Mouse (Mus musculus) kidney, embryonic 16.5 days (tissue): ENCODE measurements around the gene Zmat3. TPM values are rescaled to one million over a fixed set of nuclear protein-coding genes. Genes with fewer than 3 reads are reported as not detected.

Experiments
- ATAC-seq: fragments of 200-750 bp; cut with Nextera tagmentation; 2 replicates; pipeline ENCODE4 v1.8.0; 2017; ENCODE audit warnings: moderate TSS enrichment; ENCODE audit not compliant: low FRiP score, low TSS enrichment
- H3K27ac ChIP-seq: fragments of 300-500 bp; sonication (generic); 2 replicates; pipeline ENCODE4 v1.5.1; 2014; ENCODE audit warnings: low read length
- H3K27me3 ChIP-seq: fragments of 300-500 bp; sonication (generic); 2 replicates; pipeline ENCODE4 v1.6.1; 2014; ENCODE audit warnings: low read length, control low read depth, mixed read lengths; ENCODE audit not compliant: insufficient read depth
- H3K36me3 ChIP-seq: fragments of 300-500 bp; sonication (generic); 2 replicates; pipeline ENCODE4 v1.6.1; 2014; ENCODE audit warnings: low read length, control low read depth, mixed read lengths; ENCODE audit not compliant: insufficient read depth
- H3K4me1 ChIP-seq: fragments of 300-500 bp; sonication (generic); 2 replicates; pipeline ENCODE4 v1.6.1; 2014; ENCODE audit warnings: low read length, control low read depth, mixed read lengths; ENCODE audit not compliant: insufficient read depth
- H3K4me2 ChIP-seq: fragments of 300-500 bp; sonication (generic); replicated peaks from 2 replicates; pipeline ENCODE4 v1.6.1; 2014; ENCODE audit warnings: low read depth, low read length
- H3K4me3 ChIP-seq: fragments of 300-500 bp; sonication (generic); 2 replicates; pipeline ENCODE4 v1.5.1; 2014; ENCODE audit warnings: mild to moderate bottlenecking, low read length
- H3K9ac ChIP-seq: fragments of 300-500 bp; sonication (generic); replicated peaks from 2 replicates; pipeline ENCODE4 v1.6.1; 2014; ENCODE audit warnings: low read length
- H3K9me3 ChIP-seq: fragments of 300-500 bp; sonication (generic); 2 replicates; pipeline ENCODE4 v1.6.1; 2016; ENCODE audit warnings: low read length, control low read depth
- WGBS: fragments of 180-500 bp; shearing (Covaris S2); extraction: QIAGEN DNeasy Blood & Tissue Kit; methylation state at CpG from one replicate; pipeline ENCODE4 v1.1.7; 2014; 5-methylcytosine and 5-hydroxymethylcytosine counted together
- polyA plus RNA-seq: library from polyadenylated mRNA; unstranded; fragments of >200 nt; fragmentation: Nextera tagmentation; extraction: Ambion mirVana; gene quantifications from 2 replicates; pipeline ENCODE4 v1.2.1, GENCODE M21; 2015

The Zmat3 gene
- polyA plus RNA-seq, 1 experiment from 2014 or later = 3.6 TPM

GRCm38 (mm10) chr3:32379891-32380290 lies 14.1 kb upstream of the Zmat3 start:
- Histone ChIP-seq H3K9me3 (no peaks in the 10 kb centered on the region), H3K4me2 (no peak overlapping the region), H3K27me3 (no peaks in the 10 kb centered on the region), H3K9ac (no peak overlapping the region), H3K4me1 (no peaks in the 10 kb centered on the region), H3K36me3 (no peaks in the 10 kb centered on the region), H3K27ac (no peak overlapping the region), H3K4me3 (no peak overlapping the region)
- no peak for ATAC-seq
- WGBS = 49% methylated on average over 2 of the region's 2 CpGs

DNA sequence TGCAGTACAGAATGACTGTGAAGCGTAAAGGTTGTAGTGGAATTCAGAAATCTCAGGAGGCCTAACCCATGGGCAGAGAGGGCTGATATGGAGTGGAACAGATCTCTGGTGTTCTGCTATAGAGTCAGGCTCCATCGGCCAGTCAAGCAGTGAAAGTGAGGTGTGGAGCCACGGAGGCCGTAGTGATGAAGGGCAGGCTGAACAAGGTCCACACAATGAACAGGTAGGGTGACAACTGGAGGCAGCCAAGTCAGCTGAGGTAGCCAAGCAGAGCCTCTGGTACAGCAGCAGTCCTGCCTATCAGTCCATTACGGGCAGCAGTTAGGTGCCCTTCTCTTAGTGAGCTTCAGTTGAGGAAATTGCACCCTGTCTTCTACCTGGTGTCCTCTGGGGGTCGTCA lies 7.4 kb upstream of the Zmat3 start:
- no peak for ATAC-seq
- no peak overlapping the region for H3K4me3 ChIP-seq

GRCm38 (mm10) chr3:32372470-32372869 lies 6.7 kb upstream of the Zmat3 start:
- 66% methylated on average over 8 of the region's 8 CpGs for WGBS

More for the DNA sequence above, 7.4 kb upstream of the Zmat3 start:
- Histone ChIP-seq H3K27me3 (no peaks in the 10 kb centered on the region), H3K9ac (no peak overlapping the region), H3K9me3 (no peaks in the 10 kb centered on the region), H3K4me1 (no peaks in the 10 kb centered on the region), H3K4me2 (no peak overlapping the region), H3K27ac (no peak overlapping the region), H3K36me3 (no peaks in the 10 kb centered on the region)
- 76% methylated on average over 6 of the region's 6 CpGs for whole genome bisulfite sequencing

GRCm38 (mm10) chr3:32371957-32372356 lies 6.1 kb upstream of the Zmat3 start:
- Histone ChIP-seq H3K27ac (no peak overlapping the region), H3K36me3 (no peaks in the 10 kb centered on the region), H3K4me1 (no peaks in the 10 kb centered on the region), H3K27me3 (no peaks in the 10 kb centered on the region), H3K9me3 (no peaks in the 10 kb centered on the region), H3K9ac (no peak overlapping the region), H3K4me2 (no peak overlapping the region), H3K4me3 (no peak overlapping the region)
- no peak for ATAC-seq
- WGBS = 74% methylated on average over 7 of the region's 7 CpGs

More at GRCm38 (mm10) chr3:32372470-32372869, 6.7 kb upstream of the Zmat3 start:
- no peaks in the 10 kb centered on the region for H3K36me3 ChIP-seq
- no peaks in the 10 kb centered on the region for H3K9me3 ChIP-seq
- H3K27me3 ChIP-seq = no peaks in the 10 kb centered on the region
- H3K4me1 ChIP-seq = no peaks in the 10 kb centered on the region
- H3K4me2 ChIP-seq = no peak overlapping the region
- no peak overlapping the region for H3K27ac ChIP-seq
- H3K9ac ChIP-seq = no peak overlapping the region
- ATAC-seq = no peak
- H3K4me3 ChIP-seq = no peak overlapping the region

DNA sequence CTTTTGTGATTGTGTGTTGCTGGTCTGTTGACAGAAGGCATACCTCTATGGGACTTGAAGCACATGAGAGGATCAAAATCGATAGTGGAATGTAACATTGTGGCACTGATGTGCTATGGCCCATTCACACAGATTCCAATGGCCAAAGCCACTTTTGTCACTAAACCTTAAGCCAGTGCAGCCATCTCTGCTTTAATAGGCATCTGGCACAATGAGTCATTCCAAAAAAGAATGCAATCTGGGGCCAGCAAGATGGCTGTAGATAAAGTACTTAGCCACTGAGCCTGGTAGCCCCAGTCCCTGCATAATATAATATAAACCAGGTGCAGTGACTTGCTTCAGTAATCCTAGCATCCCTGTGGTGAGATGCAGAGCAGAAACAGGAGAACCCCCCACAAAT lies 1.7 kb upstream of the Zmat3 start:
- H3K4me3 ChIP-seq = no peak overlapping the region
- no peaks in the 10 kb centered on the region for H3K36me3 ChIP-seq
- no peaks in the 10 kb centered on the region for H3K9me3 ChIP-seq
- H3K4me2 ChIP-seq = no peak overlapping the region
- H3K9ac ChIP-seq = no peak overlapping the region
- whole genome bisulfite sequencing = 81% methylated on average over 1 of the region's 1 CpGs
- H3K4me1 ChIP-seq = peaks cover 8% of the 10 kb centered on the region
- ATAC-seq = no peak
- no peak overlapping the region for H3K27ac ChIP-seq
- H3K27me3 ChIP-seq = no peaks in the 10 kb centered on the region

DNA sequence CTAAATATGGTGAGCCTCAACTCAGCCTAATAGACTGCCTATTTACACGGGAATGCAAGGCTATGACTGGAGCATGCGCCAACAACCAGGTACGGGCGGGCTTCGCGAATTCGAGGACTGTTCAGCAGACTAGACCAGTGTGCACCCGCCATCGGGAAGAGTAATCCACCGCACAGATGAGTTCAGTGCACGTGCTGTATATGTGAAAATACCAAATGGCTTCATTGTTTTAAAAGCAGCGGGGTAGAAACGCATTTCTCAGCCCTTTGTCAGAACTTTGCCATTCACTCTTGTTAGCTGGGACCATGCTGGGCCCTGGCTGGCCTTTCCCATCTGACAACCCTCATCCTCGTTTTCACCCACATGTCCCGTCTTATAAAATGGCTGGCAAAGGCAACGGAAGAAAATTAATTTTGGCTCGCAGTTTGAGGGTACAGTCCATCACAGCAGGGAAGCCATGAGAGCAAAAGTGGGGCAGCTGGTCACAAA lies 476 bp upstream of the Zmat3 start:
- H3K36me3 ChIP-seq = no peaks in the 10 kb centered on the region
- 72% methylated on average over 17 of the region's 17 CpGs for WGBS

GRCm38 (mm10) chr3:32364841-32365545 lies 821 bp downstream of the Zmat3 start:
- no peaks in the 10 kb centered on the region for H3K9me3 ChIP-seq
- no peaks in the 10 kb centered on the region for H3K36me3 ChIP-seq
- peaks cover 15% of the 10 kb centered on the region for H3K4me1 ChIP-seq
- peak overlapping the region; percentile 92 for H3K4me2 ChIP-seq
- peak overlapping the region; percentile 59 for H3K27ac ChIP-seq
- WGBS = 1% methylated on average over 54 of the region's 54 CpGs
- peak overlapping the region; percentile 84 for H3K9ac ChIP-seq
- peak overlapping the region; percentile 92 for H3K4me3 ChIP-seq
- ATAC-seq = peak; percentile 73
- H3K27me3 ChIP-seq = no peaks in the 10 kb centered on the region

More for the DNA sequence above, 476 bp upstream of the Zmat3 start:
- Histone ChIP-seq H3K4me1 (peaks cover 10% of the 10 kb centered on the region), H3K9me3 (no peaks in the 10 kb centered on the region), H3K27me3 (no peaks in the 10 kb centered on the region), H3K4me3 (peak overlapping the region; percentile 92), H3K4me2 (peak overlapping the region; percentile 92), H3K9ac (no peak overlapping the region), H3K27ac (no peak overlapping the region)
- peak; percentile 29 for ATAC-seq

- Histone ChIP-seq H3K4me3 (no peak overlapping the region), H3K9ac (no peak overlapping the region), H3K36me3 (no peaks in the 10 kb centered on the region), H3K27ac (no peak overlapping the region), H3K9me3 (no peaks in the 10 kb centered on the region), H3K4me2 (peak overlapping the region; percentile 23; the same call in 1 of the 2 replicates), H3K4me1 (peaks cover 15% of the 10 kb centered on the region), H3K27me3 (no peaks in the 10 kb centered on the region)
- ATAC-seq = no peak
- 50% methylated on average over 4 of the region's 4 CpGs for WGBS
Measured at GRCm38 (mm10) chr3:32364195-32364594, 1.6 kb downstream of the Zmat3 start.

GRCm38 (mm10) chr3:32361221-32361620 lies 4.6 kb downstream of the Zmat3 start:
- ATAC-seq = no peak
- H3K36me3 ChIP-seq = no peaks in the 10 kb centered on the region
- H3K27me3 ChIP-seq = no peaks in the 10 kb centered on the region
- H3K27ac ChIP-seq = no peak overlapping the region
- WGBS = 17% methylated on average over 6 of the region's 6 CpGs
- no peak overlapping the region for H3K4me2 ChIP-seq
- H3K4me1 ChIP-seq = peaks cover 15% of the 10 kb centered on the region
- no peak overlapping the region for H3K9ac ChIP-seq
- no peaks in the 10 kb centered on the region for H3K9me3 ChIP-seq
- H3K4me3 ChIP-seq = no peak overlapping the region

- Histone ChIP-seq H3K4me3 (no peak overlapping the region), H3K9me3 (no peaks in the 10 kb centered on the region), H3K4me2 (no peak overlapping the region), H3K4me1 (no peaks in the 10 kb centered on the region), H3K27ac (no peak overlapping the region), H3K9ac (no peak overlapping the region), H3K36me3 (peaks cover 9% of the 10 kb centered on the region; the same call in 1 of the 2 replicates), H3K27me3 (no peaks in the 10 kb centered on the region)
- no peak for ATAC-seq
- 80% methylated on average over 6 of the region's 6 CpGs for WGBS
Measured at GRCm38 (mm10) chr3:32347881-32348280, 17.9 kb downstream of the Zmat3 start.
